Mouse (Mus musculus) mesoderm, embryonic 11.5 days (tissue): ENCODE data around the gene Ubr2.
A peak's percentile ranks its signal among the peaks of the same experiment; 100 is the strongest.

Experiments
- DNase-seq: peaks from one replicate; pipeline ENCODE4 v3.0.0-alpha.2; 2012; ENCODE audit warnings: low read depth, low spot score

Gene Ubr2

GRCm38 (mm10) chr17:47003305-47003704, 7.1 kb downstream of the Ubr2 start:
- no peak for DNase-seq

GRCm38 (mm10) chr17:47002401-47002800, 8.0 kb downstream of the Ubr2 start:
- DNase-seq, result no peak

- DNase-seq, result no peak
Observed at GRCm38 (mm10) chr17:46998840-46999239, 11.5 kb downstream of the Ubr2 start.

DNA sequence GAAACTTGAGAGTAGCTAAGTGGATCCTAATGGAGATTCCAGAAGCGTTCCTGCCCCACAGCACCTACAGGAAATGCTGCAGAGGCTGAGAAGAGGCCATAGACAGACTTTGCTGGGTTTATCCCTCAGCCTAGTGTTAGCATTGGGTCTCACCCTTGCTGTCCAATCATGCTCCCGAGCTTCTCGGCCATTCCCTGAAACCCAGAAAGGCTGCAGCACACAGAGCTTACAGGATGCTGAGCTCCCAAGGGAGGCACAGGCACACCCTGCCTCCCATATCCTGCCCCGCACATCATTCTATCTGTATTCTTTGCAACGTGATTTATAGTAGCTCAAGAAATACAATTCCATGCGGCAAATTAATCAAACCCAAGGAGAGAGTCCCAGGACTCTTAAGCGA, 13.9 kb downstream of the Ubr2 start:
- DNase-seq, result no peak

DNA sequence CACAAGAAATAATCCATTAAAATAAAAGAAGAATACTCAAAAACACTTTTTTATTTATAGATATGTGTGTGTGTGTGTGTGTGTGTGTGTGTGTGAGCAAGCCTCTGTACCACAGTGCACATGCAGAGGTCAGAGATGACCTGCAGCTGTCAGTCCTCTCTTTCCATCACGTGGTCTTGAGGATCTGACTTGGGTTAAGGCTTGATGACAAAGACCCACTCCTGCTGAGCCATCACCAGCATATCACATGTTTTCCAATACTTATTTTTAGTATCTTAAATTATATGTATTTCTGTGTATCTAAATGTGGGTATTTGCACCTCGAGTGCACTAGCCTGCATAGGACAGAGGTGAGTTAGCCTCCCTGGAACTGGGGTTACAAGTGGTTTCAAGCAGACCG, 14.7 kb downstream of the Ubr2 start:
- no peak for DNase-seq

GRCm38 (mm10) chr17:46994641-46995398, 15.5 kb downstream of the Ubr2 start:
- DNase-seq, result no peak

DNA sequence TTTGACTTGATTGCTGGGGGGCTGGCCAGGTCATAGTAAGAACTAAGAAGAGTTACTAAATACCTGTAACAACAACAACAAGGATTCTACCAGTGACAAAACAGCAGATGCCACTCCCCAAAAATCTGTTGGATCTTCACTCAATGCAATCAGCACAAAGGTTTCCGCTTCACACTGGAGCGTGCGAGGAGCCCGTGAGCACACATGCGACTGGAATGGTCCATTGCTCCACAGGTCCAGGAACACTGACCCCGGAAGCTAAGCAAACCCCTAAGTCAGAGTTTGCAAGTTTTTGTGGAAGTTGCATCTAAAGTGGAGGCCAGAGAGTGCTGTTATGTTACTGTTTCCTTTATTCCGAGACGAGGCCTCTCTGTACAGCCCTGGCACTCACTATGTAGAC, 16.7 kb downstream of the Ubr2 start:
- DNase-seq, result no peak

- no peak for DNase-seq
Observed at GRCm38 (mm10) chr17:46987631-46988030, 22.7 kb downstream of the Ubr2 start.

DNA sequence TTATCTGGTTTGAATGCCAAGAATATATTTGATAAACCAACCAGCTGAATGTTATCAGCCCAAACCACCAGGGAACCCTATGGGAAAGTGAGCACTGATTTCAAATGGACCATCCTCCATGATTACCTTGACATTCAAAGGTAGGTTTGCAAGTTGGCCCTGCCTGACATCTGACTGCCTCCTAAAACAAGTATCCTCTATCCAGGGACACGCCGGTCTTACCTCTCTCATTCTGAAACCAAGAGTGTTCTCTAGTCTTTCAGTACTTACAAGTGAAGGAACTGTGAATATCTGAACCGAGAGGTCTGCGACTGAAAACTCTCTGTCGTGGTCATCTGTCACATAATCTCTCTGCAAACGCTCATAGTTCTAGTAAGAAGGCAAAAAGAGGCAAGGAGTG, 30.3 kb downstream of the Ubr2 start:
- no peak for DNase-seq

- peak; percentile 61 for DNase-seq
Observed at GRCm38 (mm10) chr17:46975183-46975582, 35.2 kb downstream of the Ubr2 start.

- DNase-seq, result no peak
Observed at GRCm38 (mm10) chr17:46972603-46973002, 37.8 kb downstream of the Ubr2 start.

DNA sequence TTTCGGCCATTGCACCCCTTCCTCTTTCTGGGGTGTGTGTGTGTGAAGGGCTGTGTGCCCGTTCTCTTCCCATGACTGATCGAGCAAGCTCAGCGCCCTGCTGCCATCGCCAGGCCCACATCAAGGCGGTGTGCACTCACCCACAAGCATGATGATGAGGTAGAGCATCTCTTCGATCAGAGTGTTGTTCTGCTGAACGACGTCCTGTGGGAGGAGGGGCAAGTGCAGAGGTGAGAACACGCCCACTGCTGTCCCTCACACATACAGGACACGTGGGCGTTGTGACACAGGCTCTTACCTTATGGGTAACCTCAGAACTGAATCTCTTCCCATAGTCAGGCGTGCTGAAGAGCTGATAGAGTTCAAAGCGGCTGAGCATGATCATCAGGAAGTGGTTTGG, 43.5 kb downstream of the Ubr2 start:
- DNase-seq, result no peak

- DNase-seq, result no peak
Observed at GRCm38 (mm10) chr17:46963186-46963585, 47.2 kb downstream of the Ubr2 start.

GRCm38 (mm10) chr17:46962153-46962552, 48.2 kb downstream of the Ubr2 start:
- DNase-seq, result no peak

GRCm38 (mm10) chr17:46960216-46960615, 50.1 kb downstream of the Ubr2 start:
- no peak for DNase-seq

- no peak for DNase-seq
Observed at GRCm38 (mm10) chr17:46958045-46958444, 52.3 kb downstream of the Ubr2 start.

GRCm38 (mm10) chr17:46946276-46946675, 64.1 kb downstream of the Ubr2 start:
- DNase-seq, result no peak

- no peak for DNase-seq
Observed at GRCm38 (mm10) chr17:46942421-46942820, 67.9 kb downstream of the Ubr2 start.

DNA sequence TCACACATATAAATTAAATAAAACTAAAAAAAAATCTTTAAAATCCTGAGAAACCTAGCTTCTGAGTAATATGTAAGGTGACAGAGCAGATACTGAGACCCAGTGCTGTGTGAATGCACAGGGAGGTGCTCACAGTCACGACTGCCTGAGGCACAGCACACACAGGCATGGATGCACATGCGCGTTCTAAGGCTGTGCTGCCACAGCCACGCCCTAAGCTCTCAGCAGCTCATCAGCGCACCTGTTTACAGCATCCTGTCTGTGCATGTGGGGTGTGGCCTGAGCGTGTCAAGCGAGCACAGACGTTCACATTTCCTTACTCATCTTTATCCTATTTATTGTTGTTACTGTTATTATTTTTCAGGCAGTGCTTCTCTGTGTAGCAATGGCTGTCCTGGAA, 69.9 kb downstream of the Ubr2 start:
- no peak for DNase-seq

GRCm38 (mm10) chr17:46933557-46934348, 76.6 kb downstream of the Ubr2 start:
- DNase-seq, result peak; percentile 60

DNA sequence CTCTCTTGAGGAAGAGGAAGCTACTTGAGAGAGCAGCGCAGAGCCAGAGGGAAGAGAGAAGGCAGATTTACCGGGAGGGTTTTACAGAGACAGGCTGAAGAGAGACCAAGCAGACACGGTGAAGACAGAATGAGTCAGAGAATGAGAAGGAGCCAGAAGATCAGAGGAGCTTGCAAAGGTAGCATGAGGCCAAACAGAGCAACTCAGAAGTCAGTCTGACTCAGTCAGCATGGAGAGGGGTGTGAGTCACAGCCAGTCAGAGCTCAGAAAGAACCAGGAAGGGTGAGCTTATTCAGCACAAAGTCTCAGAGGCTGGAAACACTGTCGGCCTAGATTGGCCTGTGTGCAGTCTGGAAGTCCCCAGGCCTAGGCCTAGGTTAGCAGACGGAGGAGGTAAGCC, 77.4 kb downstream of the Ubr2 start:
- DNase-seq, result no peak

DNA sequence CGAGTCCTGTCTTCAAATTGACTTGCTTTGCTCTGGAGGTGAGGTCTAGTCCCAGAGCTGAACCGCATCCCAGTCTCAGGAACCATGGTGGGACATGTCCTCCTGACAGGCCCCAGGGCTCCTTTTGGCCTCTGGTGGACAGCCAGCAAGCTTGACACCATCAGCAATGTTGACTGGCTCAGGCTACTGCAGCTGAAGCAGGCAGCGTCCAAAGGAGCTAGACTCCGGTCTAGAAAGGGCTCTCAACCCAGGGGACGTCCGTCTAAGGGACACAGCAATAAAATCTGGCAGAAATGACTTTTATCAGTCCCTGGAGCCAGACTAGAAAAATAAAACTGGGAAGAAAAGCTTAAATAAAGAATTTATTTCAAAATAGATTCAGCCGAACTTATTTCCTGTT, 80.5 kb downstream of the Ubr2 start:
- no peak for DNase-seq

- DNase-seq, result no peak
Observed at GRCm38 (mm10) chr17:46929277-46929676, 81.1 kb downstream of the Ubr2 start.
